Mouse (Mus musculus): ENCODE results near the gene Olfr298.

The Olfr298 gene

DNA sequence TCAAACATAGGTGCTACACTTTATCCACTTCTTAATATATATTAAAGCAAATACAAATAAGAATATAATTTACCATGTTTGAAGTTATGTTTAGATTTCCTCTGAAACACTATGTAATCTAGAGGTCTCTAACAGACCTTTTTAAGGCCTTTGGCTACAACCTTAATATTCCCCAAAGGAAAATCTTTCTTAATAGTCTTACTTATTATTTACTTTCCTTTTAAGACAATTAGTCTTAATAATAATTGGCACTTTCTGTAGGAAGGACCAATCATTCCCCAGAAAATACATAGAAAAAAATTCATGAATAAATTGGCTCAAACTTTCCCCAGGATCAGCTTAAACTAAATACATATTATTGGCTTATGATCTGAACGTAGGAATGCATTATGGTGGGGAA lies at the start of gene Olfr298:
Gene Olfr298 (minus strand): TSS at position 101 of the 400 bp plus-strand sequence.
- no peak for DNase-seq

DNA sequence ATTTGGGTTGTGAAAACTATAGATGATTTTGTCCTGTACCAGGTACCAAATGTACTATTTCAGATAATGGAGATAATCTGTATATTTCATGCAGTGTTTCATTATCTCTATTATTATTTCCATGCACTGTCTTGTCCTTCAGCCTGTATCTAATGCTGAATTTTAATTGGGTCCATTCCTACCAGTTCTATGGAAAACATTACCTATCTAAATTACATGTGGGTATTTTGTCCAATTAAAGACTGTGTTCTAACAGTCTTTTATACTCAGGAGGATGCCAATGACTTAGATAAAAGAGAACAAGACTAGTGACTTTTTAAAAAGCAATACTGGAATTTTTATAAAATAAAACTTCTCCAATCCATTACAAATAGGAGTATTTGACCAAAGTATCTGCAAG lies 27.4 kb upstream of the Olfr298 start, which contains the start of gene Olfr297:
Gene Olfr297 (plus strand): TSS at position 301 of the 400 bp plus-strand sequence.
- DNase-seq, result no peak

DNA sequence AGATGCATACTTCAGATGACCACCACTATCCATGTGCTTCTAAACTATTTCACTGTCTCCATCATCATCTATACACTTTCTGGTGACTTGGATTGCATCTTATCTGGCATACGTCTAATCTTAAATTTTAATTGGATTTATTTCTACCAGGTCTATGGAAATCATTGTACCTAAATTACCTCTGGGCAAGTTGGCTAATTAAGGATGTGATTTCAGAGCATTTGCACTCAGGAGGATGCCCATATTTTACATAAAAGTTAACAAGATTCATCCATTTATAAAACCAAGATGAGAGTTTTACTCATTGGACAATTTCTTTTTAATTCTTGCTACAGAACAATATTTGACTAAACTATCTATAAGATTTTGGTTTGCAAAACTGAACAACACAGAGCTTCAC lies 32.7 kb downstream of the Olfr298 start, which contains the start of gene Olfr299:
Gene Olfr299 (plus strand): TSS at position 301 of the 400 bp plus-strand sequence.
- no peak for DNase-seq

All from lung, adult 18-20 months (tissue).